Mouse (Mus musculus): ENCODE data around the gene Psmb10. TPM values are rescaled to one million over a fixed set of nuclear protein-coding genes. Genes with fewer than 3 reads are reported as not detected.

The Psmb10 gene
- total and polyA plus RNA-seq, 3 experiments = 136 to 228 (median 227) TPM

- no peaks in the 10 kb centered on the region for H3K9me3 ChIP-seq (replicated peaks; ENCODE audit: low read length)
- peaks cover 18% of the 10 kb centered on the region for H3K27me3 ChIP-seq (replicated peaks)
- in situ Hi-C loops (cut with MboI; ENCODE audit: low pct_ligation_motif_present, low pct_unique_long_range_greater_than_20kb, low sequenced_read_pairs) (no loop called here), dilution Hi-C loops (cut with MboI; ENCODE audit: extremely low pct_ligation_motif_present, extremely low pct_unique_long_range_greater_than_20kb, low sequenced_read_pairs) (no loop called here)
- no peaks in the 10 kb centered on the region; a peak in 1 of 4 replicates for H3K4me1 ChIP-seq (ENCODE audit: control insufficient read depth in 1 of 2, insufficient read depth in 2 of 2)
- H3K9ac ChIP-seq (ENCODE audit: insufficient read depth, low read depth) = no peak overlapping the region
- DNase-seq (ENCODE audit: extremely low read depth) = no peak
- H3K79me2 ChIP-seq (replicated peaks; ENCODE audit: control insufficient read depth, extremely low read depth, insufficient read depth, poor library complexity, severe bottlenecking) = no peaks in the 10 kb centered on the region
- no peak for TF ChIP-seq SMC3 (IDR thresholded peaks at IDR 0.05; ENCODE audit: low read depth, low read length)
- no peak for TF ChIP-seq ELF1 (IDR thresholded peaks at IDR 0.05; ENCODE audit: low read depth, low read length)
- no peak for TF ChIP-seq RCOR1 (conservative IDR thresholded peaks at IDR 0.05; ENCODE audit: low read depth, low read length)
- TF ChIP-seq MXI1 (IDR thresholded peaks at IDR 0.05; ENCODE audit: low read depth, low read length) = no peak
- no peak for TF ChIP-seq HCFC1 (IDR thresholded peaks at IDR 0.05; ENCODE audit: low read depth, low read length)
- TF ChIP-seq KAT2A (IDR thresholded peaks at IDR 0.05; ENCODE audit: insufficient replicate concordance, low read length) = no peak
- TF ChIP-seq MYC (IDR thresholded peaks at IDR 0.05; ENCODE audit: low read depth, low read length) = no peak
- TF ChIP-seq E2F4 (IDR thresholded peaks at IDR 0.05; ENCODE audit: insufficient replicate concordance, low read depth, low read length) = no peak
- TF ChIP-seq TCF12 (IDR thresholded peaks at IDR 0.05; ENCODE audit: low read depth, low read length) = no peak
- no peak for TF ChIP-seq BHLHE40 (IDR thresholded peaks at IDR 0.05; ENCODE audit: low read depth, low read length)
- no peak for TF ChIP-seq POLR2AphosphoS2 (IDR thresholded peaks at IDR 0.05; ENCODE audit: low read depth, low read length)
- no peak for TF ChIP-seq JUN (IDR thresholded peaks at IDR 0.05; ENCODE audit: insufficient read depth, low read depth, low read length)
- no peak for TF ChIP-seq EP300 (IDR thresholded peaks at IDR 0.05; ENCODE audit: low read length)
- TF ChIP-seq PAX5 (IDR thresholded peaks at IDR 0.05; ENCODE audit: low read length) = no peak
- TF ChIP-seq SIN3A (IDR thresholded peaks at IDR 0.05; ENCODE audit: low read length) = no peak
- no peak overlapping the region for H3K27ac ChIP-seq (ENCODE audit: insufficient read depth, low read depth)
- no peaks in the 10 kb centered on the region for H3K36me3 ChIP-seq (replicated peaks in 1 of 2; ENCODE audit: control insufficient read depth in 1 of 2, insufficient read depth in 1 of 2, low read length in 1 of 2)
- no peak overlapping the region for H3K4me3 ChIP-seq (replicated peaks in 1 of 3; ENCODE audit: low read depth in 2 of 3, low read length in 2 of 3, poor library complexity in 1 of 3)
- H3K4me2 ChIP-seq (ENCODE audit: insufficient read depth, low read depth, poor library complexity, severe bottlenecking) = no peak overlapping the region
Measured at GRCm38 (mm10) chr8:105971019-105971720, 32.9 kb upstream of the Psmb10 start.

GRCm38 (mm10) chr8:105969367-105969766 lies 31.1 kb upstream of the Psmb10 start:
- H3K27me3 ChIP-seq (replicated peaks) = peaks cover 20% of the 10 kb centered on the region
- peaks cover 6 to 10% of the 10 kb centered on the region in 2 experiments for H3K4me1 ChIP-seq (ENCODE audit: control insufficient read depth in 1 of 2, insufficient read depth in 2 of 2)
- H3K79me2 ChIP-seq (replicated peaks; ENCODE audit: control insufficient read depth, extremely low read depth, insufficient read depth, poor library complexity, severe bottlenecking) = no peaks in the 10 kb centered on the region
- in situ Hi-C loops (cut with MboI; ENCODE audit: low pct_ligation_motif_present, low pct_unique_long_range_greater_than_20kb, low sequenced_read_pairs) (no loop called here), dilution Hi-C loops (cut with MboI; ENCODE audit: extremely low pct_ligation_motif_present, extremely low pct_unique_long_range_greater_than_20kb, low sequenced_read_pairs) (no loop called here)
- DNase-seq (ENCODE audit: extremely low read depth) = no peak
- no peaks in the 10 kb centered on the region for H3K36me3 ChIP-seq (replicated peaks in 1 of 2; ENCODE audit: control insufficient read depth in 1 of 2, insufficient read depth in 1 of 2, low read length in 1 of 2)
- TF ChIP-seq NELFE (IDR thresholded peaks at IDR 0.05; ENCODE audit: low read depth, low read length) (no peak), TBP (conservative IDR thresholded peaks at IDR 0.05; ENCODE audit: low read depth, low read length) (peak; percentile 88)
- H3K9me3 ChIP-seq (replicated peaks; ENCODE audit: low read length) = no peaks in the 10 kb centered on the region
- no peak overlapping the region for H3K9ac ChIP-seq (ENCODE audit: insufficient read depth, low read depth)
- no peak overlapping the region for H3K27ac ChIP-seq (ENCODE audit: insufficient read depth, low read depth)
- no peak overlapping the region for H3K4me3 ChIP-seq (replicated peaks in 1 of 3; ENCODE audit: low read depth in 2 of 3, low read length in 2 of 3, poor library complexity in 1 of 3)
- H3K4me2 ChIP-seq (ENCODE audit: insufficient read depth, low read depth, poor library complexity, severe bottlenecking) = no peak overlapping the region
